Mouse (Mus musculus): ENCODE data around the gene AY074887. TPM values are rescaled to one million over a fixed set of nuclear protein-coding genes. Genes with fewer than 3 reads are reported as not detected.

AY074887 gene
- polyA plus RNA-seq, 1 experiment from 2014 or later = 1.4 TPM

DNA sequence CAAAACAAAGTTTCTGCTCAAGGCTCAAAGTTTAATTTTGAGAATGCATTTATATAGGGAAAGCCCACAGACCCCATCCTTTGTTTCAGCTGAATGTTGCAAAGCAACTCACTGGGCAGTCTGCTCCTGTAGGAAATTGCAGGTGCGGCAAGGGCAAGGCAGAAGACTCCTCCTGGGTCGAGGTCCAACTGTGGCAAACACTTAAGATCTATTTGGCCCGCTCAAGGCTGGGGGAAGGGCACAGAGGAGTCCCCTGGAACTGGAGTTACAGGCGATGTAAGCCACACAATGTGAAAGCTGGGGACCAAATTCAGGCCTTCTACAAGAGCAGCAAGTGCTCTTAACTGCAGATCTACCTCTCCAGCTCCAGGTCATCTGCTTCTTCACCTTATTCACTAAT is 30.9 kb downstream of the AY074887 start:
- Histone ChIP-seq H3K27ac (ENCODE audit: low read depth, low read length) (no peak overlapping the region), H3K9me3 (ENCODE audit: control insufficient read depth, low read length) (0 out of 2 replicates have a peak, but pooled peaks cover 5% of the 10 kb centered on the region), H3K36me3 (ENCODE audit: control insufficient read depth, insufficient read depth, low read length) (no peaks in the 10 kb centered on the region), H3K4me1 (ENCODE audit: control insufficient read depth, insufficient read depth, low read length) (no peaks in the 10 kb centered on the region; the same call in 1 of the 2 replicates), H3K9ac (ENCODE audit: low read depth, low read length) (no peak overlapping the region), H3K27me3 (ENCODE audit: control insufficient read depth, insufficient read depth, low read length) (no peaks in the 10 kb centered on the region), H3K4me2 (replicated peaks; ENCODE audit: low read depth, low read length) (no peak overlapping the region), H3K4me3 (ENCODE audit: low read length) (no peak overlapping the region)
- no peak for ATAC-seq (ENCODE audit: low FRiP score, low TSS enrichment)
- 47% methylated on average over 4 of the region's 4 CpGs for WGBS

DNA sequence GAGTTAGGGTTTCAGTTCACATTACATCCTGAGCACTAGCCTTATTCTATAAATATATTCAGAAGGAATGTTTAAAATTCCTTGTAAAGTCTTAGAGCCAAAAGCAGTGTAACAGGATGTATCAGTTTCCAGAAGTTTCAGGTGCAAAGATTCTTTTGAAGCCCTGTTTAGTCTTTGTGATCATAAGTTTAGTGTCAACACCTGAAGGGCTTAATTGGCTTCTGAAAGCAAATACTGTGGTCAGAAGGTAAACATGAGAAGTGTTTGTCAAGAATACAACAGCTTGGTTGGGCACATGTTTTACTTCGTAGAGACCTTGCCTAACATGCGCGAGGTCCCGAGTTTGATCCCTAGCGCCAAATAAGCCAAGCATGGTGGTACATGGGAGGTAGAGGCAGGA is 32.0 kb downstream of the AY074887 start:
- Histone ChIP-seq H3K4me2 (replicated peaks; ENCODE audit: low read depth, low read length) (no peak overlapping the region), H3K9me3 (ENCODE audit: control insufficient read depth, low read length) (0 out of 2 replicates have a peak, but pooled peaks cover 5% of the 10 kb centered on the region), H3K4me1 (ENCODE audit: control insufficient read depth, insufficient read depth, low read length) (no peaks in the 10 kb centered on the region; the same call in 1 of the 2 replicates), H3K27me3 (ENCODE audit: control insufficient read depth, insufficient read depth, low read length) (no peaks in the 10 kb centered on the region), H3K9ac (ENCODE audit: low read depth, low read length) (no peak overlapping the region), H3K27ac (ENCODE audit: low read depth, low read length) (no peak overlapping the region), H3K4me3 (ENCODE audit: low read length) (no peak overlapping the region), H3K36me3 (ENCODE audit: control insufficient read depth, insufficient read depth, low read length) (no peaks in the 10 kb centered on the region)
- 95% methylated on average over 5 of the region's 5 CpGs for WGBS
- no peak for ATAC-seq (ENCODE audit: low FRiP score, low TSS enrichment)

DNA sequence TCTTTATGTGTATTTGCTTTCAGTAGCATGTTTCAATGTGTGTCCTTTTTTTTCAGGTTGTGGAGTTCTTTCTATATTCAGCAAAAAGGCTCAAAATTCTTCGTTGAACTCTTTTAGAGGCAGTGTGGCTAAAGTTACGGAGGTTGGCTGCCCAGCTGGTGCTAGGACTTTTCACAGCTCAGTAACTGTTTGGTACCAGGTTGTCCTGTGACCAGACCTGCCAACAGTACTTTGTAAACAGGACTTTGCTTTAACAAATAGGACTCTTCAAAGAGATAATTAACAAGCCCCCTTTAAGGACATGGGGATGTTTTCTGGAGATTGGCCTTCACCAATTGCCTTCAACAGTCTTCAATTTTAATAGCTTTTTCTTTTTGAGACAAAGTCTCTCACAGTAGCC is 32.6 kb downstream of the AY074887 start:
- Histone ChIP-seq H3K9me3 (ENCODE audit: control insufficient read depth, low read length) (0 out of 2 replicates have a peak, but pooled peaks cover 5% of the 10 kb centered on the region), H3K27ac (ENCODE audit: low read depth, low read length) (no peak overlapping the region), H3K36me3 (ENCODE audit: control insufficient read depth, insufficient read depth, low read length) (no peaks in the 10 kb centered on the region), H3K4me2 (replicated peaks; ENCODE audit: low read depth, low read length) (peak overlapping the region; percentile 94), H3K4me3 (ENCODE audit: low read length) (no peak overlapping the region), H3K27me3 (ENCODE audit: control insufficient read depth, insufficient read depth, low read length) (no peaks in the 10 kb centered on the region), H3K4me1 (ENCODE audit: control insufficient read depth, insufficient read depth, low read length) (no peaks in the 10 kb centered on the region; the same call in 1 of the 2 replicates), H3K9ac (ENCODE audit: low read depth, low read length) (no peak overlapping the region)
- ATAC-seq (ENCODE audit: low FRiP score, low TSS enrichment) = no peak
- 74% methylated on average over 2 of the region's 2 CpGs for WGBS

DNA sequence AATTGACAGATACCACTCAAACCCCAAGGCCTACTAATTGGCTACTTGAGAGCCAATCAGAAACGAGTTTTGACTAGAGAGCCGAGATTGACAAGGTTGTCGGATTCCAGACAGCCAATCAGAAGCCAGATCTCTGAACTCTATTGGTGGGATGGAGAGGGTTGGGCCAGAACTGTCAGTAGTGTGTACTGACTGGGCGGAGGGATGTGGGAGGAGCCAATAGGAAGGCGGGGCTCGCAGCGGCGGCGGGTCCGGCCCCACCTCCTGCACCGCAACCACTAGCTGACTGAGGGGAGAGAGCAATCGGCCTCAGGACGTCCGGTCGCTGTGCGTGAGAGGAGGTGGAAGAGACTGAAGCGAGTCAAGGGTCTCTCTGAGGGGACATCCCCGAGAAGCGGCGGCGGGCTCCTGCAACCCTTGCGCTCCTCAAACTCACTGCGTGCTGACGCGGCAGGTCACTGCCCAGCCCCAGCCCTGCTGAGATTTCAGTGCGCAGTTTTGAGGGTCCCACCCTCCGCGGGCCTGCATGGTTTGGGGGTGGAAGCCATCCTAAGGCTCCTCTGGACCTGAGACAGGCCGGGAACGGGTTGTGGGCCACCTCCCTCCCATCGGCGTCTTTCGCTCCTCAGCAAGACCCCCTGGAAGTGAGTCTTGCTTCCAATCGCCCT is 33.7 kb downstream of the AY074887 start, which contains the start of gene Hykk:
TSS of gene Hykk (plus strand) at position 274 of the 668 bp plus-strand sequence.
- peak within 1 kb of the TSS; percentile 73 for H3K4me3 ChIP-seq (ENCODE audit: low read length)
- H3K36me3 ChIP-seq (ENCODE audit: control insufficient read depth, insufficient read depth, low read length) = no peaks in the 10 kb centered on the region
- H3K27ac ChIP-seq (ENCODE audit: low read depth, low read length) = peak within 1 kb of the TSS; percentile 42; the same call in 1 of the 2 replicates
- WGBS = under 1% methylated on average over 34 of the region's 34 CpGs
- peak within 1 kb of the TSS; percentile 73 for H3K9ac ChIP-seq (ENCODE audit: low read depth, low read length)
- H3K27me3 ChIP-seq (ENCODE audit: control insufficient read depth, insufficient read depth, low read length) = no peaks in the 10 kb centered on the region
- H3K4me2 ChIP-seq (replicated peaks; ENCODE audit: low read depth, low read length) = peak within 1 kb of the TSS; percentile 94
- H3K9me3 ChIP-seq (ENCODE audit: control insufficient read depth, low read length) = 0 out of 2 replicates have a peak, but pooled peaks cover 5% of the 10 kb centered on the region
- ATAC-seq (ENCODE audit: low FRiP score, low TSS enrichment) = peak; percentile 99
- H3K4me1 ChIP-seq (ENCODE audit: control insufficient read depth, insufficient read depth, low read length) = no peaks in the 10 kb centered on the region; the same call in 1 of the 2 replicates

DNA sequence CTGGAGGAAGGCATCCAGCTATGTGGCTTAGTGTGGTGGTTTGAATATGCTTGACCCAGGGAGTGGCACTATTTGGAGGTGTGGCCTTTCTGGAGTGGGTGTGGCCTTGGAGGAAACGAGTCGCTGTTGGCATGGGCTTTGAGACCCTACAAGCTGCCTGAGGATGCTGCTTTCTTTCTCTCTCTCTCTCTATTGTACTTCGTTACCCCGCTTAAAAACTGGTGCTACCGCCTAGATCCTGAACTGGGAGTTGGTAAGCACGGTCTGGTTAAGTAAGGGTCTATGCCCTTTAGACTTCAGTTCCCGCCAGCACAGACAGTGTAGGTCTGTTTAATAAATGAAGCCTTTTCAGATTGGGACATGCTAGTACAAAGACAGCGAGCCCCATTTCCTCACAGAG is 34.4 kb downstream of the AY074887 start:
- H3K4me1 ChIP-seq (ENCODE audit: control insufficient read depth, insufficient read depth, low read length) = no peaks in the 10 kb centered on the region; the same call in 1 of the 2 replicates
- H3K27ac ChIP-seq (ENCODE audit: low read depth, low read length) = no peak overlapping the region
- ATAC-seq (ENCODE audit: low FRiP score, low TSS enrichment) = no peak
- no peak overlapping the region for H3K9ac ChIP-seq (ENCODE audit: low read depth, low read length)
- peak overlapping the region; percentile 94; the same call in 1 of the 2 replicates for H3K4me2 ChIP-seq (replicated peaks; ENCODE audit: low read depth, low read length)
- H3K36me3 ChIP-seq (ENCODE audit: control insufficient read depth, insufficient read depth, low read length) = peaks cover 3% of the 10 kb centered on the region; the same call in 1 of the 2 replicates
- WGBS = 75% methylated on average over 8 of the region's 8 CpGs
- H3K4me3 ChIP-seq (ENCODE audit: low read length) = peak overlapping the region; percentile 73; the same call in 1 of the 2 replicates
- H3K9me3 ChIP-seq (ENCODE audit: control insufficient read depth, low read length) = 0 out of 2 replicates have a peak, but pooled peaks cover 5% of the 10 kb centered on the region
- no peaks in the 10 kb centered on the region for H3K27me3 ChIP-seq (ENCODE audit: control insufficient read depth, insufficient read depth, low read length)

DNA sequence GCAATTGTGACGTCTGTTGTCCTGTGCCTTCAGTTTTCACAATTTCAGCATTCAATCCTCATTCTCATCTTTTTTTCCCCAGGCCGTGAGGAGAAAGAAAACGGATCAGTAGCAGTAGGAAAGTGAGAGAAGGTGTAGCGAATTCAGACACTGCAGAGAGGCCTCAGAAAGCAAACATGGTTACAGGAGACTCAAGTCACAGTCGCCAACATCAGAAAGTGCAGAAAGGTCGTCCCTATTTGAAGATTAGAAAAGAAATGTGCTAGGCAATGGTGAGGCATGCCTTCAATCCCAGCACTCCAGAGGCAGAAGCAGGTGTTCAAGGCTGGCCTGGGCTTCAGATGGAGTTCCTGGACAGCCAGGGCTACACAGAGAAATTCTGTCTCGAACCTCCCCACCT is 35.2 kb downstream of the AY074887 start:
- Histone ChIP-seq H3K4me1 (ENCODE audit: control insufficient read depth, insufficient read depth, low read length) (no peaks in the 10 kb centered on the region; the same call in 1 of the 2 replicates), H3K27ac (ENCODE audit: low read depth, low read length) (no peak overlapping the region), H3K4me2 (replicated peaks; ENCODE audit: low read depth, low read length) (no peak overlapping the region), H3K9me3 (ENCODE audit: control insufficient read depth, low read length) (0 out of 2 replicates have a peak, but pooled peaks cover 5% of the 10 kb centered on the region), H3K9ac (ENCODE audit: low read depth, low read length) (no peak overlapping the region), H3K27me3 (ENCODE audit: control insufficient read depth, insufficient read depth, low read length) (no peaks in the 10 kb centered on the region), H3K4me3 (ENCODE audit: low read length) (no peak overlapping the region), H3K36me3 (ENCODE audit: control insufficient read depth, insufficient read depth, low read length) (peaks cover 10% of the 10 kb centered on the region)
- ATAC-seq (ENCODE audit: low FRiP score, low TSS enrichment) = no peak
- 64% methylated on average over 7 of the region's 7 CpGs for WGBS

DNA sequence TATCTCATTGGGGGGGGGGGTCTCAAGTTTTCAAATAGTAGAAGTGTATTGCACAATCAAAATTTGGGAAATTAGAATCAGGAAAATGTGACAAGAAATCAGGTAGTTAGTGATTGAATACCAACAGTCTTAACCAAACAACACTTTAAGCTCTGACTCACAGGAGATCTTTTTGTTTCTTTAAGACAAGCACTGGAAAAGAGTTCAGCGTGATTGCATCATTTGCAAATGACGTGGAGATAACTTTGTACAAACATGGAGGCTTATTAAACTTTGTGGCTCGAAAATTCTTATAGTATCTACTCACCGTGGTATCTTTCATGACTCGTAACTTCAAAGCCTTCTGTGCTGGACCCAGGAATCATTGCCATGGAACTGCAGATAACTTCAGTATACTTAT is 41.4 kb downstream of the AY074887 start:
- Histone ChIP-seq H3K36me3 (ENCODE audit: control insufficient read depth, insufficient read depth, low read length) (peaks cover 68% of the 10 kb centered on the region), H3K9ac (ENCODE audit: low read depth, low read length) (no peak overlapping the region), H3K9me3 (ENCODE audit: control insufficient read depth, low read length) (no peaks in the 10 kb centered on the region), H3K27me3 (ENCODE audit: control insufficient read depth, insufficient read depth, low read length) (no peaks in the 10 kb centered on the region), H3K4me2 (replicated peaks; ENCODE audit: low read depth, low read length) (no peak overlapping the region), H3K4me3 (ENCODE audit: low read length) (no peak overlapping the region), H3K27ac (ENCODE audit: low read depth, low read length) (no peak overlapping the region), H3K4me1 (ENCODE audit: control insufficient read depth, insufficient read depth, low read length) (no peaks in the 10 kb centered on the region)
- no peak for ATAC-seq (ENCODE audit: low FRiP score, low TSS enrichment)
- WGBS = 90% methylated on average over 5 of the region's 5 CpGs

Other genes starting within 250 kb of the AY074887 start
- 162 and 192 TPM in 2 replicates for gene Wdr61, start 216.5 kb downstream of the AY074887 start, polyA plus RNA-seq (2014; fragmentation: Nextera tagmentation; extraction: Ambion mirVana)
- 103 and 140 TPM in 2 replicates for gene Crabp1, start 186.2 kb downstream of the AY074887 start, polyA plus RNA-seq (2014; fragmentation: Nextera tagmentation; extraction: Ambion mirVana)
- 26.7 and 49.9 TPM in 2 replicates for gene Ireb2, start 87.2 kb downstream of the AY074887 start, polyA plus RNA-seq (2014; fragmentation: Nextera tagmentation; extraction: Ambion mirVana)
- 2.7 and 5.1 TPM in 2 replicates for gene Hykk, start 33.7 kb downstream of the AY074887 start, polyA plus RNA-seq (2014; fragmentation: Nextera tagmentation; extraction: Ambion mirVana)
- 336 and 387 TPM in 2 replicates for gene Psma4, start 208 bp downstream of the AY074887 start, polyA plus RNA-seq (2014; fragmentation: Nextera tagmentation; extraction: Ambion mirVana)
- 0.17 and 0.72 TPM in 2 replicates for gene Chrna5, start 29.9 kb upstream of the AY074887 start, polyA plus RNA-seq (2014; fragmentation: Nextera tagmentation; extraction: Ambion mirVana)
- gene Chrna3, start 75.6 kb upstream of the AY074887 start, polyA plus RNA-seq (2014; fragmentation: Nextera tagmentation; extraction: Ambion mirVana) = 0.14 and 0.15 TPM in 2 replicates
- 0.77 and 1.6 TPM in 2 replicates for gene Chrnb4, start 97.8 kb upstream of the AY074887 start, polyA plus RNA-seq (2014; fragmentation: Nextera tagmentation; extraction: Ambion mirVana)
- 37.6 and 40.8 TPM in 2 replicates for gene Ube2q2, start 197.9 kb upstream of the AY074887 start, polyA plus RNA-seq (2014; fragmentation: Nextera tagmentation; extraction: Ambion mirVana)